Mouse (Mus musculus) embryonic facial prominence, embryonic 13.5 days (tissue): Measurements from ENCODE around the gene Ddx39b. TPM values are rescaled to one million over a fixed set of nuclear protein-coding genes. Genes with fewer than 3 reads are reported as not detected.
A peak's percentile ranks its signal among the peaks of the same experiment; 100 is the strongest.

ENCODE experiments used
- ATAC-seq: fragments of 200-750 bp; cut with Nextera tagmentation; 2 replicates; pipeline ENCODE4 v1.8.0; 2017; ENCODE audit warnings: low read depth; ENCODE audit not compliant: insufficient number of reproducible peaks, insufficient read depth, low FRiP score, low TSS enrichment
- H3K27ac ChIP-seq: fragments of 300-500 bp; sonication (generic); 2 replicates; pipeline ENCODE4 v1.5.1; 2015; ENCODE audit warnings: moderate library complexity, mild to moderate bottlenecking, inconsistent platforms
- H3K27me3 ChIP-seq: fragments of 300-500 bp; sonication (generic); 2 replicates; pipeline ENCODE4 v1.6.1; 2015; ENCODE audit warnings: mild to moderate bottlenecking, inconsistent platforms
- H3K36me3 ChIP-seq: fragments of 300-500 bp; sonication (generic); 2 replicates; pipeline ENCODE4 v1.6.1; 2015; ENCODE audit warnings: mild to moderate bottlenecking, inconsistent platforms
- H3K4me1 ChIP-seq: fragments of 300-500 bp; sonication (generic); 2 replicates; pipeline ENCODE4 v1.6.1; 2015; ENCODE audit warnings: inconsistent platforms
- H3K4me2 ChIP-seq: fragments of 300-500 bp; sonication (generic); 2 replicates; pipeline ENCODE4 v1.6.1; 2015; ENCODE audit warnings: moderate library complexity, mild to moderate bottlenecking, inconsistent platforms
- H3K4me3 ChIP-seq: fragments of 300-500 bp; sonication (generic); 2 replicates; pipeline ENCODE4 v1.5.1; 2015; ENCODE audit warnings: mild to moderate bottlenecking, inconsistent platforms
- H3K9ac ChIP-seq: fragments of 300-500 bp; sonication (generic); 2 replicates; pipeline ENCODE4 v1.6.1; 2015; ENCODE audit warnings: mild to moderate bottlenecking, inconsistent platforms
- H3K9me3 ChIP-seq: fragments of 300-500 bp; sonication (generic); 2 replicates; pipeline ENCODE4 v1.6.1; 2016; ENCODE audit warnings: inconsistent platforms
- WGBS: fragments of 180-500 bp; shearing (Covaris S2); methylation state at CpG from one replicate; pipeline ENCODE4 v1.1.7; 2015; ENCODE audit warnings: mixed read lengths; 5-methylcytosine and 5-hydroxymethylcytosine counted together
- polyA plus RNA-seq: library from polyadenylated mRNA; unstranded; fragments of >200 nt; fragmentation: Nextera tagmentation; extraction: Ambion mirVana; gene quantifications from 2 replicates; pipeline ENCODE4 v1.2.1, GENCODE M21; 2015

Ddx39b gene
- polyA plus RNA-seq, 1 experiment from 2014 or later, result 543 TPM

GRCm38 (mm10) chr17:35245731-35246623, 4.4 kb downstream of the Ddx39b start:
- H3K9ac ChIP-seq, result peak overlapping the region; percentile 37; the same call in 1 of the 2 replicates
- H3K9me3 ChIP-seq, result no peaks in the 10 kb centered on the region
- H3K4me3 ChIP-seq, result peak overlapping the region; percentile 4; the same call in 1 of the 2 replicates
- no peak overlapping the region for H3K27ac ChIP-seq
- WGBS, result 77% methylated on average over 15 of the region's 15 CpGs
- peaks cover 80% of the 10 kb centered on the region for H3K36me3 ChIP-seq
- peak overlapping the region; percentile 94; the same call in 1 of the 2 replicates for H3K4me2 ChIP-seq
- ATAC-seq, result no peak
- H3K27me3 ChIP-seq, result no peaks in the 10 kb centered on the region
- peaks cover 37% of the 10 kb centered on the region for H3K4me1 ChIP-seq

GRCm38 (mm10) chr17:35247144-35247543, 5.6 kb downstream of the Ddx39b start:
- 88% methylated on average over 7 of the region's 7 CpGs for WGBS

GRCm38 (mm10) chr17:35248986-35249385, 7.4 kb downstream of the Ddx39b start:
- H3K4me1 ChIP-seq, result peaks cover 28% of the 10 kb centered on the region
- H3K36me3 ChIP-seq, result peaks cover 99% of the 10 kb centered on the region
- H3K4me2 ChIP-seq, result no peak overlapping the region
- H3K9me3 ChIP-seq, result no peaks in the 10 kb centered on the region
- no peak for ATAC-seq
- no peak overlapping the region for H3K9ac ChIP-seq
- no peak overlapping the region for H3K4me3 ChIP-seq
- no peaks in the 10 kb centered on the region for H3K27me3 ChIP-seq
- WGBS, result 90% methylated on average over 14 of the region's 14 CpGs
- no peak overlapping the region for H3K27ac ChIP-seq

More at GRCm38 (mm10) chr17:35247144-35247543, 5.6 kb downstream of the Ddx39b start:
- peaks cover 91% of the 10 kb centered on the region for H3K36me3 ChIP-seq
- H3K27me3 ChIP-seq, result no peaks in the 10 kb centered on the region
- no peaks in the 10 kb centered on the region for H3K9me3 ChIP-seq
- peaks cover 37% of the 10 kb centered on the region for H3K4me1 ChIP-seq
- no peak overlapping the region for H3K4me3 ChIP-seq
- no peak overlapping the region for H3K9ac ChIP-seq
- ATAC-seq, result no peak
- no peak overlapping the region for H3K4me2 ChIP-seq
- H3K27ac ChIP-seq, result no peak overlapping the region

GRCm38 (mm10) chr17:35249451-35250197, 8.1 kb downstream of the Ddx39b start:
- no peak overlapping the region for H3K27ac ChIP-seq
- no peak overlapping the region for H3K4me2 ChIP-seq
- H3K9ac ChIP-seq, result no peak overlapping the region
- peaks cover 21% of the 10 kb centered on the region for H3K4me1 ChIP-seq
- H3K9me3 ChIP-seq, result no peaks in the 10 kb centered on the region
- no peaks in the 10 kb centered on the region for H3K27me3 ChIP-seq
- no peak overlapping the region for H3K4me3 ChIP-seq
- WGBS, result 88% methylated on average over 19 of the region's 19 CpGs
- H3K36me3 ChIP-seq, result peaks cover 96% of the 10 kb centered on the region
- ATAC-seq, result no peak

- no peaks in the 10 kb centered on the region for H3K27me3 ChIP-seq
- peaks cover 12% of the 10 kb centered on the region for H3K4me1 ChIP-seq
- H3K27ac ChIP-seq, result no peak overlapping the region
- WGBS, result 87% methylated on average over 3 of the region's 3 CpGs
- no peak overlapping the region for H3K4me2 ChIP-seq
- H3K36me3 ChIP-seq, result peaks cover 87% of the 10 kb centered on the region
- no peaks in the 10 kb centered on the region for H3K9me3 ChIP-seq
- no peak overlapping the region for H3K4me3 ChIP-seq
- no peak overlapping the region for H3K9ac ChIP-seq
- ATAC-seq, result no peak
These were observed 9.0 kb downstream of the Ddx39b start for GRCm38 (mm10) chr17:35250348-35251120.

GRCm38 (mm10) chr17:35251162-35251719, 9.7 kb downstream of the Ddx39b start:
- Histone ChIP-seq H3K4me2 (no peak overlapping the region), H3K27ac (no peak overlapping the region), H3K4me3 (no peak overlapping the region), H3K9ac (no peak overlapping the region), H3K36me3 (peaks cover 79% of the 10 kb centered on the region), H3K9me3 (no peaks in the 10 kb centered on the region), H3K27me3 (no peaks in the 10 kb centered on the region), H3K4me1 (peaks cover 5% of the 10 kb centered on the region)
- 81% methylated on average over 15 of the region's 15 CpGs for WGBS
- no peak for ATAC-seq

GRCm38 (mm10) chr17:35251981-35252380, 10.4 kb downstream of the Ddx39b start:
- no peaks in the 10 kb centered on the region for H3K9me3 ChIP-seq
- no peaks in the 10 kb centered on the region for H3K27me3 ChIP-seq
- no peak overlapping the region for H3K4me3 ChIP-seq
- no peak for ATAC-seq
- no peak overlapping the region for H3K27ac ChIP-seq
- H3K9ac ChIP-seq, result no peak overlapping the region
- WGBS, result 74% methylated on average over 5 of the region's 5 CpGs
- H3K36me3 ChIP-seq, result peaks cover 72% of the 10 kb centered on the region
- 0 out of 2 replicates have a peak, but pooled peaks cover 4% of the 10 kb centered on the region for H3K4me1 ChIP-seq
- H3K4me2 ChIP-seq, result no peak overlapping the region

- Histone ChIP-seq H3K4me3 (no peak overlapping the region), H3K4me1 (0 out of 2 replicates have a peak, but pooled peaks cover 4% of the 10 kb centered on the region), H3K27me3 (no peaks in the 10 kb centered on the region), H3K9ac (no peak overlapping the region), H3K36me3 (peaks cover 64% of the 10 kb centered on the region), H3K9me3 (no peaks in the 10 kb centered on the region), H3K27ac (no peak overlapping the region), H3K4me2 (no peak overlapping the region)
- ATAC-seq, result no peak
- 84% methylated on average over 18 of the region's 18 CpGs for WGBS
These were observed 11.2 kb downstream of the Ddx39b start for GRCm38 (mm10) chr17:35252619-35253292.

- ATAC-seq, result no peak
- no peak overlapping the region for H3K4me2 ChIP-seq
- H3K36me3 ChIP-seq, result peaks cover 57% of the 10 kb centered on the region
- H3K27me3 ChIP-seq, result no peaks in the 10 kb centered on the region
- H3K9me3 ChIP-seq, result no peaks in the 10 kb centered on the region
- 0 out of 2 replicates have a peak, but pooled peaks cover 4% of the 10 kb centered on the region for H3K4me1 ChIP-seq
- no peak overlapping the region for H3K9ac ChIP-seq
- WGBS, result 90% methylated on average over 32 of the region's 32 CpGs
- no peak overlapping the region for H3K4me3 ChIP-seq
- no peak overlapping the region for H3K27ac ChIP-seq
These were observed 11.9 kb downstream of the Ddx39b start for GRCm38 (mm10) chr17:35253293-35254093.
